Mouse (Mus musculus) kidney, adult 2 months (tissue): Measurements from ENCODE around the gene Etv3. TPM values are rescaled to one million over a fixed set of nuclear protein-coding genes. Genes with fewer than 3 reads are reported as not detected.
A peak's percentile ranks its signal among the peaks of the same experiment; 100 is the strongest.

Experiments
- DNase-seq: peaks from one replicate; pipeline ENCODE4 v3.0.0; 2021
- H3K27ac ChIP-seq: fragments of 200-500 bp; 2 replicates; pipeline ENCODE4 v1.5.1; 2012; ENCODE audit warnings: low read depth, low read length, control low read depth, inconsistent platforms; ENCODE audit not compliant: insufficient read depth
- H3K27me3 ChIP-seq: fragments of 200-500 bp; replicated peaks from 2 replicates; pipeline ENCODE4 v1.6.1; 2012; ENCODE audit warnings: mild to moderate bottlenecking, moderate library complexity, low read length, inconsistent platforms; ENCODE audit not compliant: control insufficient read depth, insufficient read depth
- H3K36me3 ChIP-seq: fragments of 200-500 bp; 2 replicates; pipeline ENCODE4 v1.6.1; 2012; ENCODE audit warnings: mild to moderate bottlenecking, moderate library complexity, low read length, inconsistent platforms; ENCODE audit not compliant: control insufficient read depth, insufficient read depth
- H3K4me1 ChIP-seq: fragments of 200-500 bp; 2 replicates; pipeline ENCODE4 v1.6.1; 2011; ENCODE audit warnings: low read length; ENCODE audit not compliant: control insufficient read depth, insufficient read depth
- H3K4me3 ChIP-seq: fragments of 200-500 bp; 2 replicates; pipeline ENCODE4 v1.5.1; 2011; ENCODE audit warnings: mild to moderate bottlenecking, low read depth, low read length, control low read depth; ENCODE audit not compliant: insufficient read depth
- CTCF ChIP-seq: fragments of 200-500 bp; conservative IDR thresholded peaks from 2 replicates; pipeline ENCODE4 v1.5.1; 2011; ENCODE audit warnings: low read depth, mild to moderate bottlenecking, control low read depth, low read length, moderate library complexity, mixed read lengths; ENCODE audit not compliant: insufficient read depth, insufficient read length
- POLR2A ChIP-seq: fragments of 200-500 bp; IDR thresholded peaks from one replicate; pipeline ENCODE4 v1.6.1; 2011; ENCODE audit warnings: low read depth, low read length, control low read depth
- WGBS: fragments of 180-500 bp; shearing (Covaris S2); methylation state at CpG from one replicate; pipeline ENCODE4 v1.1.7; 2018; 5-methylcytosine and 5-hydroxymethylcytosine counted together
- polyA plus RNA-seq: library from polyadenylated mRNA; depleted of rRNA; stranded (reverse); fragments of >200 nt; gene quantifications from 2 replicates; pipeline ENCODE4 v1.2.3, GENCODE M21; 2012

Gene Etv3
- polyA plus RNA-seq, 1 experiment = 9.1 TPM

- WGBS = 71% methylated on average over 24 of the region's 24 CpGs
- no peak for DNase-seq
- no peak for TF ChIP-seq CTCF
- no peak for TF ChIP-seq POLR2A
Observed at GRCm38 (mm10) chr3:87500088-87501055, 24.8 kb upstream of the Etv3 start.

GRCm38 (mm10) chr3:87501151-87501550, 24.1 kb upstream of the Etv3 start:
- Histone ChIP-seq H3K4me3 (no peak overlapping the region), H3K27me3 (no peaks in the 10 kb centered on the region), H3K36me3 (no peaks in the 10 kb centered on the region), H3K4me1 (no peaks in the 10 kb centered on the region), H3K27ac (no peak overlapping the region)
- no peak for TF ChIP-seq POLR2A
- TF ChIP-seq CTCF = no peak
- DNase-seq = no peak
- WGBS = 42% methylated on average over 8 of the region's 8 CpGs

More at GRCm38 (mm10) chr3:87500088-87501055, 24.8 kb upstream of the Etv3 start:
- Histone ChIP-seq H3K4me1 (no peaks in the 10 kb centered on the region), H3K4me3 (no peak overlapping the region), H3K27ac (no peak overlapping the region), H3K27me3 (no peaks in the 10 kb centered on the region), H3K36me3 (no peaks in the 10 kb centered on the region)

GRCm38 (mm10) chr3:87502771-87503170, 22.4 kb upstream of the Etv3 start:
- no peaks in the 10 kb centered on the region for H3K27me3 ChIP-seq
- no peak for DNase-seq
- no peak overlapping the region for H3K27ac ChIP-seq
- H3K36me3 ChIP-seq = no peaks in the 10 kb centered on the region
- 85% methylated on average over 6 of the region's 6 CpGs for WGBS
- TF ChIP-seq CTCF (no peak), POLR2A (no peak)
- H3K4me3 ChIP-seq = no peak overlapping the region
- no peaks in the 10 kb centered on the region for H3K4me1 ChIP-seq

- peak; percentile 44 for DNase-seq
- peak; percentile 70 for TF ChIP-seq CTCF
- no peak for TF ChIP-seq POLR2A
- Histone ChIP-seq H3K36me3 (no peaks in the 10 kb centered on the region), H3K4me1 (peaks cover 7% of the 10 kb centered on the region), H3K27ac (no peak overlapping the region), H3K4me3 (no peak overlapping the region), H3K27me3 (no peaks in the 10 kb centered on the region)
- WGBS = 35% methylated on average over 7 of the region's 7 CpGs
Observed at GRCm38 (mm10) chr3:87504330-87504729, 20.9 kb upstream of the Etv3 start.

- no peak overlapping the region for H3K4me3 ChIP-seq
- no peaks in the 10 kb centered on the region for H3K27me3 ChIP-seq
- H3K4me1 ChIP-seq = peaks cover 12% of the 10 kb centered on the region
- DNase-seq = no peak
- TF ChIP-seq POLR2A (no peak), CTCF (no peak)
- H3K36me3 ChIP-seq = no peaks in the 10 kb centered on the region
- H3K27ac ChIP-seq = no peak overlapping the region
- WGBS = 59% methylated on average over 4 of the region's 4 CpGs
Observed at GRCm38 (mm10) chr3:87504749-87505425, 20.3 kb upstream of the Etv3 start.

- Histone ChIP-seq H3K4me3 (no peak overlapping the region), H3K36me3 (no peaks in the 10 kb centered on the region), H3K4me1 (peaks cover 14% of the 10 kb centered on the region), H3K27ac (no peak overlapping the region), H3K27me3 (no peaks in the 10 kb centered on the region)
- 65% methylated on average over 12 of the region's 12 CpGs for WGBS
- DNase-seq = no peak
- TF ChIP-seq POLR2A (no peak), CTCF (no peak)
Observed at GRCm38 (mm10) chr3:87506456-87507416, 18.5 kb upstream of the Etv3 start.
